Mouse (Mus musculus) intestine, embryonic 14.5 days (tissue): ENCODE measurements around the gene Eif2b3. TPM values are rescaled to one million over a fixed set of nuclear protein-coding genes. Genes with fewer than 3 reads are reported as not detected.

Experiments used
- ATAC-seq: fragments of 200-750 bp; cut with Nextera tagmentation; replicated peaks from 2 replicates; pipeline ENCODE4 v1.8.0; 2017; ENCODE audit warnings: low read depth, moderate number of reproducible peaks, moderate TSS enrichment, moderate library complexity; ENCODE audit not compliant: low FRiP score, low TSS enrichment
- DNase-seq: peaks from one replicate; pipeline ENCODE4 v3.0.0-alpha.2; 2018; ENCODE audit warnings: low spot score
- H3K27ac ChIP-seq: fragments of 300-500 bp; sonication (generic); 2 replicates; pipeline ENCODE4 v1.5.1; 2014; ENCODE audit warnings: low read depth, mild to moderate bottlenecking, control low read depth
- H3K27me3 ChIP-seq: fragments of 300-500 bp; sonication (generic); replicated peaks from 2 replicates; pipeline ENCODE4 v1.6.1; 2014; ENCODE audit warnings: low read length, control low read depth; ENCODE audit not compliant: control insufficient read depth, insufficient read depth
- H3K36me3 ChIP-seq: fragments of 300-500 bp; sonication (generic); 2 replicates; pipeline ENCODE4 v1.6.1; 2014; ENCODE audit warnings: low read length, control low read depth; ENCODE audit not compliant: control insufficient read depth, insufficient read depth
- H3K4me1 ChIP-seq: fragments of 300-500 bp; sonication (generic); replicated peaks from 2 replicates; pipeline ENCODE4 v1.6.1; 2014; ENCODE audit warnings: low read length, control low read depth, mixed read lengths; ENCODE audit not compliant: control insufficient read depth, insufficient read depth
- H3K4me2 ChIP-seq: fragments of 300-500 bp; sonication (generic); 2 replicates; pipeline ENCODE4 v1.6.1; 2014; ENCODE audit warnings: low read length
- H3K4me3 ChIP-seq: fragments of 300-500 bp; sonication (generic); 2 replicates; pipeline ENCODE4 v1.5.1; 2014; ENCODE audit warnings: low read depth, low read length, control low read depth, mixed read lengths
- H3K9ac ChIP-seq: fragments of 300-500 bp; sonication (generic); 2 replicates; pipeline ENCODE4 v1.6.1; 2014; ENCODE audit warnings: mild to moderate bottlenecking, low read length
- H3K9me3 ChIP-seq: fragments of 300-500 bp; sonication (generic); 2 replicates; pipeline ENCODE4 v1.6.1; 2016; ENCODE audit warnings: low read length, control low read depth; ENCODE audit not compliant: control insufficient read depth
- WGBS: fragments of 180-500 bp; shearing (Covaris S2); extraction: QIAGEN DNeasy Blood & Tissue Kit; methylation state at CpG from one replicate; pipeline ENCODE4 v1.1.7; 2014; 5-methylcytosine and 5-hydroxymethylcytosine counted together
- polyA plus RNA-seq: library from polyadenylated mRNA; unstranded; fragments of >200 nt; fragmentation: Nextera tagmentation; extraction: Ambion mirVana; gene quantifications from 2 replicates; pipeline ENCODE4 v1.2.1, GENCODE M21; 2014

The Eif2b3 gene
- polyA plus RNA-seq, result 41.2 and 48.0 TPM in 2 replicates

DNA sequence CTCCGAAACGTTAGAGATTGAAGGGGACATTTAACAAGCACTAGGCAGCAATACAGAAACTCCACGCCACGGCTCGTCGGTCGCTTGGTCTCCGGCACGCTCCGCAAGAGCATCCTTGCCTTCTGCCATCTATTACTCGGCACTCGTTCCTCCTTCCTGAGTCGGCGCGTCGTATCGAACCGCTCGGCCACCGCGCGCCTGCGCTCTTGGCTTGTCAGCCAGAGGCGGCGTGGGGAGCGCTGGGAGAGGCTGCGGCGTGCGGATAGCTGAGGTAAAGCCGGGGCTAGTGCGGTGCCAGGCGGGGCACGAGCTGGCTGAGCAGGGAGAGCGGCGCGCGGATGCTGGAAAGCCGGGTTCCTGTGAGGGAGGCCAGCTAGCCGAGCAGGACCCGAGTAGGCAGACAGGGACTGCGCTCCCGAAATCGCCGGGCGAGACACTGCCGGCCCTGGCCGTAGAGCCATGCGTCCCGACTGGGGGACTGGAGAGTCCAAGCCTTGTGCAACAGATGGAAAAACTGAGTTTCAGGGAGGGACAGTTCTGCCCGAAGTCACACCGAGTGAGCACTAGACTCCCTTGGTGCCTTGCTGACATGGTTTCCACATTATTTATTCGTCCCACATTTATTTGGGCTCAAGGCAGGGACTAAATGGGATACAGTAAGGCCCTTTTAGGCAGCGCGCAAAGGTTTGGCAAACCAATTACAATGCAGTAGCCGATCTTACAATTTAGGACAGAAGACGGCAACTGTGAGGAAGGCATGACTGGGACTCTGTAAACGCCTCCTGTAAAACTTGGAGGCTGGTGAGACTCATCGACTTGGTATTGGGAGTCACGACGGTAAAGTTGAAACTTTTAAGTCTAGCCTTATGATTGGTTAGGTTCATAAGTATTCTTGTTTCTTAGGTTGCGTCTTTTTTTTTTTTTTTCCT lies at the start of gene Eif2b3:
Eif2b3 (plus strand) TSS at position 197 of the 929 bp plus-strand sequence.
- peak within 1 kb of the TSS; percentile 90 for H3K4me3 ChIP-seq
- ATAC-seq (peak; percentile 90), DNase-seq (peak; percentile 90)
- under 1% methylated on average over 61 of the region's 61 CpGs for WGBS
- no peaks in the 10 kb centered on the region for H3K9me3 ChIP-seq
- peaks cover 20% of the 10 kb centered on the region for H3K36me3 ChIP-seq
- H3K9ac ChIP-seq, result peak within 1 kb of the TSS; percentile 72
- no peak within 1 kb of the TSS for H3K27ac ChIP-seq
- no peaks in the 10 kb centered on the region for H3K27me3 ChIP-seq
- peak within 1 kb of the TSS; percentile 74 for H3K4me2 ChIP-seq
- H3K4me1 ChIP-seq, result peaks cover 6% of the 10 kb centered on the region; the same call in 1 of the 2 replicates

- DNase-seq (no peak), ATAC-seq (no peak)
- 72% methylated on average over 2 of the region's 2 CpGs for whole genome bisulfite sequencing
- Histone ChIP-seq H3K9ac (no peak overlapping the region), H3K27ac (no peak overlapping the region), H3K4me2 (no peak overlapping the region), H3K36me3 (no peaks in the 10 kb centered on the region), H3K4me3 (no peak overlapping the region), H3K4me1 (no peaks in the 10 kb centered on the region), H3K27me3 (no peaks in the 10 kb centered on the region), H3K9me3 (no peaks in the 10 kb centered on the region)
Measured at GRCm38 (mm10) chr4:116976503-116976902, 42.7 kb upstream of the Eif2b3 start.

DNA sequence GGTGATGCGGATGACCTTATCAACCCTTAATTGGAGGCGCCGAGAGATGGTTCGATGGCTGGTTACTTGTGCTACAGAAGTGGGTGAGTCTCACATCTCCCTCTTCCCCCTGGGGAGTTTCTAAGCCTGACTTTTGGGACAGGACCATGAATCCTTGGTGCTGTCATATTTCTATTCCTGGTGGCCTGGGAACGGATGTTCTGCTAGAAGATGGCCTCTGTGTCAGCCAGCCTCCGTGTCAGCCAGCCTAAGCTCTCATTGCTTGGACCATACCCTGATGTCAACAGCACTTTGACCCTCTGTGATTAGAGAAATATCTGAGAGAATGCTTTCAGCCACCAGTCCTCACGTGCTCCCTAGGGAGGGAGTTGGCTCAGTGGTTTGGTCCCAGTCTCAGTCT lies 33.5 kb upstream of the Eif2b3 start:
- 86% methylated on average over 7 of the region's 7 CpGs for WGBS
- H3K4me3 ChIP-seq, result no peak overlapping the region
- no peak for ATAC-seq

GRCm38 (mm10) chr4:116986400-116987121 lies 32.6 kb upstream of the Eif2b3 start:
- Histone ChIP-seq H3K27me3 (no peaks in the 10 kb centered on the region), H3K9ac (no peak overlapping the region), H3K9me3 (no peaks in the 10 kb centered on the region), H3K27ac (no peak overlapping the region), H3K4me2 (no peak overlapping the region), H3K36me3 (peaks cover 12% of the 10 kb centered on the region; the same call in 1 of the 2 replicates), H3K4me3 (no peak overlapping the region), H3K4me1 (no peaks in the 10 kb centered on the region)
- 62% methylated on average over 17 of the region's 17 CpGs for WGBS
- ATAC-seq, result 0 out of 2 replicates have a peak, but pooled peaks have one; percentile 38
- peak; percentile 66 for DNase-seq

More for the DNA sequence above, 33.5 kb upstream of the Eif2b3 start:
- Histone ChIP-seq H3K27ac (no peak overlapping the region), H3K27me3 (no peaks in the 10 kb centered on the region), H3K4me1 (no peaks in the 10 kb centered on the region), H3K9me3 (no peaks in the 10 kb centered on the region), H3K4me2 (no peak overlapping the region), H3K9ac (no peak overlapping the region), H3K36me3 (peaks cover 7% of the 10 kb centered on the region; the same call in 1 of the 2 replicates)
- DNase-seq, result no peak

DNA sequence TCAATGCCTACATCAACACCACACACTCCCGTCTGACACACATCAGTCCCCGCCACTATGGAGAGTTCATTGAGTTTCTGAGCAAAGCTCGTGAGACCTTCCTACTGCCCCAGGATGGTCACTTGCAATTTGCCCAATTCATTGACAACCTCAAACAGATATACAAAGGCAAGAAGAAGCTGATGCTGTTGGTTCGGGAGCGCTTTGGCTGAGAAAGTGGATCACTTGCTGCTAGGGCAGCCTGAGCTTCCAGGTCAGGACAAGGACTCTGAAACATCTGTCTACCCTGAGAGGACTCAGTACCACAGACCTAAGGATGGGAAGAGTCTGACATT lies 32.1 kb upstream of the Eif2b3 start:
- no peaks in the 10 kb centered on the region for H3K9me3 ChIP-seq
- no peaks in the 10 kb centered on the region for H3K4me1 ChIP-seq
- H3K9ac ChIP-seq, result no peak overlapping the region
- peak; percentile 54 for DNase-seq
- no peak for ATAC-seq
- no peak overlapping the region for H3K4me2 ChIP-seq
- H3K36me3 ChIP-seq, result peaks cover 12% of the 10 kb centered on the region; the same call in 1 of the 2 replicates
- no peak overlapping the region for H3K4me3 ChIP-seq
- 72% methylated on average over 5 of the region's 5 CpGs for WGBS
- H3K27me3 ChIP-seq, result no peaks in the 10 kb centered on the region
- H3K27ac ChIP-seq, result no peak overlapping the region

- Histone ChIP-seq H3K9ac (no peak overlapping the region), H3K27ac (no peak overlapping the region), H3K9me3 (no peaks in the 10 kb centered on the region), H3K36me3 (peaks cover 12% of the 10 kb centered on the region; the same call in 1 of the 2 replicates), H3K4me2 (no peak overlapping the region), H3K4me3 (no peak overlapping the region), H3K4me1 (peaks cover 4% of the 10 kb centered on the region), H3K27me3 (no peaks in the 10 kb centered on the region)
- DNase-seq, result no peak
- ATAC-seq, result no peak
- WGBS, result 68% methylated on average over 6 of the region's 6 CpGs
Measured at GRCm38 (mm10) chr4:116989731-116990130, 29.5 kb upstream of the Eif2b3 start.

GRCm38 (mm10) chr4:116991366-116991765 lies 27.8 kb upstream of the Eif2b3 start:
- Histone ChIP-seq H3K4me2 (no peak overlapping the region), H3K9ac (no peak overlapping the region), H3K36me3 (peaks cover 12% of the 10 kb centered on the region; the same call in 1 of the 2 replicates), H3K27ac (no peak overlapping the region), H3K4me1 (peaks cover 13% of the 10 kb centered on the region), H3K27me3 (no peaks in the 10 kb centered on the region), H3K9me3 (no peaks in the 10 kb centered on the region), H3K4me3 (no peak overlapping the region)
- ATAC-seq, result no peak
- DNase-seq, result peak; percentile 92
- WGBS, result 11% methylated on average over 7 of the region's 7 CpGs

DNA sequence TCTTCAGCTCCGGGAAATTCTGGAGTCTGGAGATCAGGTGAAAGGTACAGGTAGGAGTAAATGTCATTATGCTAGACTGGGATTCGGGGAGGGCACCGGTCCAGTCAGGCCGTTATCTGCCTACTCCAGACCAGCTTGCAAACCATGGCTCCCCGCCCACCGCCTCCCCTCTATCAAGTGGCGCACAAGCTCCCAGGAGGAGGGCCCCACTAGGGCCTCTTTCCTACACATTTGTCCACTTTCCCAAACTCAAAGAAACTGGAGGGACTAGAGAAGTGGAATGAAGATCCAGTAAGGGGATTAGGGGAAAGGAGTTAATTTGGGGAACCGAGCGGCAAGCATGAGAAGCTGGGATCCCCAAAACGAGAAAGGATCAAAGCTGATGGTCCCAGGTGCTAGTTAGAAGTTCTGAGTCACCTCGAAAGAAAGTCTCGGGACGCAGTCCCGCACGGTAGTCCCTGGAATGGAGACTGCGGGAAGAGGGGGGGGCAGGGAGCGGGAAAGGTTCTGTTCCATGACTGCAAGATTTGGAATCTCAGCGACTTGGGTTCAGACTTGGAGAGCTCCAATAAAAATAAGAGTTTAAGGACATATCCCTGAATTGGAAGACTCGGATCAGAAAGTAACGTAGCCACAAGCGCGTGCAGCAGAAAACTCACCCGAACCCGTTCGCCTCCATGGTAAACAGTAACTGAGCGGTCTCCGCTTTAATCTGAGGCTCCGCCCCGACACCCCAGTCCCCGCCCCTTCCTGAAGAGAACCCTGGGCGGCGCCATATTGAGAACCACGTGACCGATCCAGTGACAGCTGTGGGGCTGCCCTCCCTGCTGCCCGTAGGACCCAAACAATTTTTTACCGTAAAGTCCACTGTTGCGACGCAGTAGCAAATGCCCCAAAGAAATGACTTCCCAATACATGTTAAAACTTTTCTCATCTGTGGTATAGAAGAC lies 25.3 kb upstream of the Eif2b3 start, which contains the start of gene Urod:
Urod (minus strand) TSS at position 742 of the 950 bp plus-strand sequence.
- Histone ChIP-seq H3K9me3 (no peaks in the 10 kb centered on the region), H3K4me1 (peaks cover 16% of the 10 kb centered on the region), H3K36me3 (peaks cover 20% of the 10 kb centered on the region; the same call in 1 of the 2 replicates), H3K9ac (peak within 1 kb of the TSS; percentile 67), H3K4me3 (peak within 1 kb of the TSS; percentile 84), H3K27ac (peak within 1 kb of the TSS; percentile 54), H3K4me2 (peak within 1 kb of the TSS; percentile 98), H3K27me3 (no peaks in the 10 kb centered on the region)
- peak; percentile 90 for ATAC-seq
- DNase-seq, result peak; percentile 94
- 1% methylated on average over 38 of the region's 38 CpGs for WGBS
